Mouse (Mus musculus) gastrocnemius, postnatal 14 days (tissue): ENCODE results near the gene Rngtt. TPM values are rescaled to one million over a fixed set of nuclear protein-coding genes. Genes with fewer than 3 reads are reported as not detected.

Experiments used
- DNase-seq: peaks from one replicate; pipeline ENCODE4 v3.0.0; 2021; ENCODE audit warnings: mixed read lengths
- intact Hi-C: fragments of 180-260 bp; cut with DNase I; formaldehyde crosslinking; loops from one replicate; pipeline ENCODE4 v1.15.1; 2025; ENCODE audit warnings: low total_unique reads
- total RNA-seq, 2 experiments: library from RNA; stranded (reverse); gene quantifications; 2 replicates each; pipeline ENCODE4 v1.2.3; 2021

The Rngtt gene
- total RNA-seq, 2 experiments from 2014 or later: 7.8 to 9.6 TPM

- DNase-seq: no peak
- intact Hi-C loops: no loop called here
Measured at GRCm38 (mm10) chr4:33496985-33497384, 186.9 kb downstream of the Rngtt start.

DNA sequence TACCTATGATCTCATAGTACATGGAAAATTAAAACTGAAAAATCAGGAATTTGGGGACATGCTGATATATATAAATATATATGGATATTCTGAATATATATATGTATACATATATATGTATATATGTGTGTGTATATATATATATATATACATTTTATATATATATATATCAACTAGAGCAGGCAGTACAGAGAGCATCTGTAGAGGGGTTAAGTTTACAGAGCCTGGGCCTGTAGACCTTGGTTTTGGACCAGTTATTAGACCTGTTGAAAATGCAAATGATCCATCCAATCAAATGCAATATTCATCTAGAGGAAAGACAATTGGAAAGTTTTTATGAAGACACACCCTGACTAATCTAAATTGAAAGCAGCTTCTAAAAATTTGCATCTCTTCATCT, 187.5 kb downstream of the Rngtt start:
- intact Hi-C loops: no loop called here
- no peak for DNase-seq

DNA sequence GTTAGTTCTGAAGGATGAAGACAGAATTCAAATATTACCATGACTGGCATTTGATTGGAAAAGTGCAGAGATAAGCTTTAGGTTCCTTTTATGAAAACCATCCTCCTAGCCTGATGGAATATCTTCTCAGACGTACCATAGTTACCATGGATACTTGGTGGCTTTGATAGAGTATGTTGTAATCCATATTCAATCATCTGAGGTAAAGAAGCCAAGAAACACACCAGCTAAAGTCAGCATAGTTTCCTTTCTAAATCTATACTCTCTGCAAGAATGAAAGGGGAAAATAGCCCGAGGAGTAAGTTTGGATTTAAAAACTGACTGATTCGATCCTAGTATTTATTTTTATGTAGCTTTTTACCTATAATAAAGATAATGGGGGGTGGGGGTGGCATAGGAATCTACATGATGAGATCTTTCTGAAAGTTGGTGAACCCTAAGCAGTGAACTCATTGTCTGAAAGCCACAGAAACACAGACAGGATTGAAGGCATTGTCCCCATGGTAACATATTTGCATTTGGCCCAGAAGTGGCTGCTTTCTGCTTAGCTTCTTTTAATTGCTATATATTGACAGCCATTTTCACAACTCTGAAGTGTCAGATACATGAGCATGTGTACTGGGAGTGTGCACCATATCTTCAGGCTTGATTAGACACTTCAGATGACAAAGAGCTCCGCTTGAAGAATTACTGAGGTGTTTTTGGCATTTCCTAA, 188.2 kb downstream of the Rngtt start:
- intact Hi-C loops: no loop called here
- DNase-seq: no peak

- intact Hi-C loops: no loop called here
- no peak for DNase-seq
Measured at GRCm38 (mm10) chr4:33506638-33507037, 196.5 kb downstream of the Rngtt start.

DNA sequence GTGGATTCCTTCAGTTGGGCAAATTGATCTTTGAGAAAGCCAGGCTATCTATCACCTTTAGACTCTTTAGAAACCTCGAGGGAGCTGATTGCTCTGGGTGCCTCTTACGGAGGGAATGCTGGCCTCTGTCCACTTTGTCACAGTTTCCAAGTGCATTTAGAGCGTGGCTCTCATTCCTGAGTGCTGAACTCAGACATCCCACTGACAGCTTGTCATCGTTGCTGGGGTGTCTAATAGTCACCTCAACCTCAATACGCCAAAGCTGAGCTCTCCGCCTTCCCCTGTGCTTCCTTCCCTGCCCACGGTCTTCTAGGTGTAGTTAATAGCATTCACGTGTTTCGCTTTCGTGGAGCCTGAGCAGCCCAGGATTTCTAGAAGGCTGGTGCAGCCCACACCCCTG, 200.4 kb downstream of the Rngtt start:
- intact Hi-C loops: no loop called here
- no peak for DNase-seq

DNA sequence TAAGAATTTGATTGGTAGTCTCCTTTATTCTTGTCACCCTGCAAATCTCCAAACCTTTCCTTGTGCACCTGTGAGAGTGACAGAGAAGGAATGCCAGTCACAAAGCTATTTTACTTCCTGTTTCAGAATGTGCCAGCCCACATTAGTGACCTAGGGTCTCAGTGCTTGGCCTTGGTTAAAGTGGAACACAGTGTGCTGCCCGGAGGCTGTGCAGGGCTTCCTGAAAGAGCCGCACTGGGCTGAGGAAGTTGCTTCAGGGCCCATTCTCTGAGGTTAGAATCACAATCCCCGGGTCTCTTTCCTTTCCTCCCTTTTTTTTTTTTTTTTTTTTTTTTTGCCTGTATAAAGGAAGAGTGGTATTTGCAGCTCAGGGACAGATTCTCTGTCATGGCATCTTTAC, 203.3 kb downstream of the Rngtt start:
- intact Hi-C loops: no loop called here

GRCm38 (mm10) chr4:33514108-33515000, 204.2 kb downstream of the Rngtt start:
- intact Hi-C loops: no loop called here
- no peak for DNase-seq

More for the DNA sequence above, 203.3 kb downstream of the Rngtt start:
- DNase-seq: no peak

DNA sequence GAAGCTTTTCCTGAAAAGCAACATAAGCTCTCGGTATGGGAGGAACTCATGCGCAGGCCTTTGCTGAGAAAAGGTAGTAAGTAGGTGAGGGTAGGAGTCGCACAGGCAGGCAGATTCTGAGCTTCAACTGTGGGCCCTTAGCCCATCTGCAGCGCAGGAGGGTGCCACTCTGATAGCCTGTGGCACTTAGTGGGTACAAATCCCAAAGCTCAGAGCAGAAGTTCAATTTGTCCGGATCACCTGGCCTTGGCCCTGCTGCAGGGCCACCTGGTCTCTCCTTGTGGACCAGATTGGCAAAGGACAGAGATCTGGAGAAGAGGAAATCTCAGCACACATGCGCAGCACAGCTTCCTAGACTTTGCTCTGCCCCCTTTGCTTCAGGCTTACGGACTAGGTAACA, 210.1 kb downstream of the Rngtt start:
- no peak for DNase-seq

DNA sequence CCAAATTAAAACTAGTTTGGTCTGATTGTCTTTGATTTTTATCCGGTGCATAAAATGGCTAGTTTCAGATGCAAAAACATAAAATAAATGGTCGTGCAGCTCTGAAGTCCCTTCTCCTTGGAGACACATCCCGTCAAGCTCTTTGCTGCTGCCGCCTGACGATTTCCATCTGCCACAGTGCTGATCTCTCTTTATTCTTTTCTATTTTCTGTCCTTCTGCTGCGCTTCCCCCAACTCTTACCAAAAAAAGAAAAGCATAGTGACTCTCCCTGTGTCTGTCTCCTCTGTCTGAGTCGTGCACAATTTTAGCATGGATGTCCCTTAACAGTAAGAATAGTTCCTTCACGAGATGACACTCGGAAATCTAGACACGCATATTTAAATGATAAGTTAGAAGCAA, 210.8 kb downstream of the Rngtt start:
- intact Hi-C loops: no loop called here
- DNase-seq: no peak

More for the DNA sequence above, 210.1 kb downstream of the Rngtt start:
- intact Hi-C loops: no loop called here

DNA sequence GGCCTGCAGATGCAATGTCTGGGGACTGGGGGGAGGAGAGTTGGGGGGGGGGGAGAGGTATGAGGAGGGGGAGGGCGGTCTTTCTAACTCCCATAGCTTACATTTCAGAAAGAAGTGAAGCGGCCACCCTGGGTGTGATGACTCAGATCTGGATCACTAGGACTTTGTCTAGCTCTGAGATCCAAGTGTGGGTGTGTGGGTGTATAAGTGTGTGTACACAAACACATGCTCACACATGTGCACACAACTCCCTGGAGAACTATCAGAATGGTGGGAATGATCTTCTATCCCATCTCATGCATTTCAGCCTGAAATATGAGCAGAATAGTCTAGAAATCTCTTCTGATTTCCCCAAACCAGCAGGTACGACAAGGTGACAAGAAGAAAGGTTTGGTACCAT, 213.7 kb downstream of the Rngtt start:
- intact Hi-C loops: no loop called here
- no peak for DNase-seq

- intact Hi-C loops: no loop called here
- DNase-seq: peak; percentile 59
Measured at GRCm38 (mm10) chr4:33524481-33525141, 214.5 kb downstream of the Rngtt start.

DNA sequence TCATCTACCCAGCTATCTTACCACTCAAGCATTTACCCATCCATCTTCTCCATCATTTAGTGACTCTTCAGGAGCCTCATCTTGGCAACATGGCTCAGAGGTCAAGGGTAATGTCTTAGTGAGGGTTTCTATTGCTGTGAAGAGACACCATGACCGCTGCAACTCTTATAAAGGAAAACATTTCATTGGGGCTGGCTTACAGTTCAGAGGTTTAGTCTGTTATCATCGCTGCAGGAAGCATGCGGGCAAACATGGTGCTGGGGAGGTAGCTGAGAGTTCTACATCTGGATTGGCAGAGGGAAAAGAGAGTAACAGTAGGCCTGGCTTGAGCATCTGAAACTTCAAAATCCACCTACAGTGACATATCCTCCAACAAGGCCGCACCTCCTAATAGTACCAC, 215.2 kb downstream of the Rngtt start:
- no peak for DNase-seq
- intact Hi-C loops: no loop called here

GRCm38 (mm10) chr4:33526092-33526491, 216.0 kb downstream of the Rngtt start:
- intact Hi-C loops: no loop called here

DNA sequence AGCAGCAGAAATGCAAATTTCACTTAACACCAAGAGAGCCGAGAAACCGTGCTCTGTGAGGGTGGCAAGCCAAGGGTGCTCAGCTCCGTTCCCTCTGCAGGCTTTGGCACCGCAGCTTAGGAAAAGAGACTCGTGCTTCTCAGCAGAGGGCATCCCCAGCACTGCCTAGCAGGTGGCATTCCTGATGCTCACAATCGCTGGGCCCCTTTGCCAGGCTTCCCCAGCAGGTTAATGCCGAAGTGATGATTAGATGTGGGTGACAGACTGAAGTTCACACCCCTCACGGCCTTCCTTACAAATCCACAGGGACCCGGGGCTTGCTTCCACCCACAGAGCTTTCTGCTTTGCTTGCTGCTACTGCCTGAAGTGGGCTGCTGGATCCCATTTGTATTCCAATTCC, 216.6 kb downstream of the Rngtt start:
- DNase-seq: no peak
- intact Hi-C loops: no loop called here

More at GRCm38 (mm10) chr4:33526092-33526491, 216.0 kb downstream of the Rngtt start:
- DNase-seq: no peak

DNA sequence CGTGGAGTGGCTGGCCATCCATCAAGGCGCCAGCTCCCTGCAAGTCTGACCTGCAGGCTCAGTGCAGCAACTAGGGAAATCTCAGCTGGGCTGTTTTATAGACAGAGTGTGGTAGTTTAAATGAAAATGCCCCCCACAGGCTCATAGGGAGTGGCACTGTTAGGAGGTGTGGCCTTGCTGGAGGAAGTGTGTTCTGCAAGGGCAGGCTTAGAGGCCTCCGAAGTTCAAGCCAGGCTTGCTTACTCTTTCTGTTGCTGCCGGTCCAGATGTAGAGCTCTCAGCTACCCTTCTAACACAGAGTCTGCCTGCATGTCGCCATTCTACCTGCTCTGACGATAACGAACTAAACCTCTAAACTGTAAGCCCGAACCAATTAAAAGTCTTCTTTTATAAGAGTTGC, 222.5 kb downstream of the Rngtt start:
- DNase-seq: no peak
- intact Hi-C loops: no loop called here

DNA sequence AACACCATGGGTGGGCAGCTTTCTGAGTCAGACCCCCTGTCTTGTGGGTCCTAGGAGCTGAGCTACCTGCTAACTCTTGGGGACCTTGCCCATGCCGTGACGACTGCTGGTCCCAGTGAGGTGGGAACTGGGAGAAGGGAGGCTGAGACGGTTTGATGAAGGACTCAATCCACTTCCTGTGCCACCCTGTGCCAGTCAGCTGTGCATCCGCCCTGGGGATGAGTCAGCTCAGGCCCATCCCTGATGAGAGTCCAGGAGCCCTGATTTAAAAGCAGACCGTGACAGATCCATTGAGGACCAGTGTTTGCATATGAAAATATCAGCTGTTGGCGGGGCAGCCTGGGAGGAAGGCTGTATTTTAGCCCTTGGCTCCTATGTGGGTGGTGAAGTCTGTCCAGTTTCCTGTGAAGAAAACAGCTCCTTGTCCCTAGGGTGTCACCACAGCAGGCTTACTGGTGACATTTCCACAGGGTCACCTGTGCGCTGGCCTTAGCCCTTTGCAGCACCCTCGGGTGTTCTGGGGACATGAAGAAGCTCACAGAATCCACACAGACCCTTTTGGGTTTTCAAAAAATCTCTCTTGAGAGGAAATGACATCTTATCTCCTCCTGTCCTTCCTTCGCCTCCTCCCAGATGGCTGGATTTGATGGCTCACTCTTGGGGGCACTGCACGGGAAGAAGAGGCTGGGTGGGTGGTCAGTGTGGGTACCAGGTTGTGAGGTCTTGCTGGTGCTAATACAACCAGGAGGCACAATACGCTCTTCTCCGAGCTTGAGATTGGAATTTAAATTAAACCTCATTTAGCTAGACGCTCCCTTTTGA, 234.9 kb downstream of the Rngtt start:
- intact Hi-C loops: no loop called here
- peak; percentile 9 for DNase-seq

GRCm38 (mm10) chr4:33545577-33545879, 235.4 kb downstream of the Rngtt start:
- DNase-seq: peak; percentile 17
- intact Hi-C loops: no loop called here

DNA sequence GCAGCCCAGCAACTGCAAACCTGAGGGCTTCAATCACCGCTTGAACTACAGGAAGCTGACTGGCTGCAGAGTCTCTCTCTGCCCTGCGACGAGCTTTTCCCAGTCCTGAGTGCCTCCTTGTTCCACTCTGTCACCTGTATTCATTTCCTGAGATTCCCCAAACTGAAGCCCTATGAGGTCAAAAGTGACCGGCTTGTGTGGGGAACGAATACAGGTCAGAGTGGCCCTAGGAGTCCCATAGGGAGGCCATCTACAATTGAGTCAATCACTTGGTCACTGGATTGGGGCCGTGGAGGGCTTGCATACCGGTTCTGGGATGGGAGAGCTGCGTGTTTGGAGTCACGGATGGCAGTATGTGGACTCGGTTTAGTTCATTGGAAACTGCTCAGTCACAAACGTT, 236.2 kb downstream of the Rngtt start:
- intact Hi-C loops: no loop called here

GRCm38 (mm10) chr4:33547315-33547929, 237.3 kb downstream of the Rngtt start:
- no peak for DNase-seq
- intact Hi-C loops: no loop called here

More for the DNA sequence above, 236.2 kb downstream of the Rngtt start:
- DNase-seq: no peak
